Mouse (Mus musculus) frontal cortex, postnatal 14 days (tissue): ENCODE data around the gene Pcnx2.
A peak's percentile ranks its signal among the peaks of the same experiment; 100 is the strongest.

ENCODE experiments used
- DNase-seq, 2 experiments: peaks; one replicate each; pipeline ENCODE4 v3.0.0; 2022; ENCODE audit warnings: low spot score in 2 of 2

The Pcnx2 gene

DNA sequence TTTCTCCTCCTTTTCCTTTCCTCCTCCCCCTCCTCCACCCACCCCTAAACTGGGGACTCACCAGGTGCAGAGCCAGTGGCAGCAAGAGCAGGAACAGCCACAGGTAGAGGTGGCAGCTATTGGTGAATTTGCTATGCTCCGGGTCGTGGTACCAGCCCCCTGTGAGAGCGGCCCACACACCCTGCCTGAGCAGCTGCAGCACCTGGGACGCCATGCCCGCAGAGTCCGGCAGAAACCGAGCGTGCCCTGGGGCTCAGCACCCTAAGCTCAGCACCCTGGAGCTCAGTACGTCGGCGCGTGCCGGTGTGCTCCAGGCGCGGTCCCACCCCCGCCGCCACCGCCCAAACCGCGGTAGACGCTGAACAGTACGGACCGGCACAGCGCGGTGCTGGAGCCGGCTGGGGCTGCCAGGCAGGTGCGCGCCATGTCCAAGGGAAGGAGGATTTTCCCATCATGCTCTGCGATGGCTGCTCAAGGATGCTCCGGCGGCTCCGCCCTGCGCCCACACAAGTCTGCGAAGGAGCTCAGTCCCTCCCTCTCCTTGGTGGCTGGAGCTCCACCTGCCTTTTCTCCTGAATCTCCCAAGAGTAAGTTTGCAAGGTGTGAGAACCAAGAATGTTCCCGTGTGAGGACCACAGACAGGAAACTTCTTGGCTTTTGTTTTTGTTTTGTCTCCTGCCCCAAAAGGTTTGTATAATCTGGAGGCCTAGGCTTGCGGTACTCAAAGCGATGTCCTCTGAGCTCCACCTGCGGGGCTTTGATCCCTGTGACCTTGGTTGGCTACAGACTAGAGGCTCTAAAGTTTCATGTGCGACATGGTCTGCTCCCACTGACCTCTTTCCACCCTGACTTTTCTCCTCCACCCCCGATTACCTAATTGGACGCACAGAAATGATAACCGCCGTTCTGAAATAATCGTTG is at the start of gene Pcnx2:
TSS of gene Pcnx2 (minus strand) at position 450 of the 921 bp plus-strand sequence.
- peak; percentile 67 to 68 for DNase-seq

DNA sequence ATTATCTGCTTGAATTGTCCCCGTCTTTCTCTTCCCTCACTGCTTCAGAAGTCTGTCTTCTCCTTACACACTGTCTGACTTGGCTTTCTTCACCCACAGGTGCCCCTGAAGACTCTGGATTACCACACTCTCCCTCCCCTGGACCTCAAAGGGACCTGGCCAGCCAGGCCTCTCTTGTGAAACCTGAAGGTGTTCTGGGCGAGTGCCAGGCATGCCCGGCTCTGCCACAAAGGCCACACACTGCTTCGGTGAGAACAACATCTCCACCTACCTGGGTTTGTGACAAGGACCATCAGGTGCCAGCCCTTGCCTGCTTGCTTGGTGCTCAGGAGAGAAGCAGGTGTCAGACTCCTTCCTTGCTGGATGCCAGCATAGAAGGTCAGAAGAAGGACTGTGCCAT is 46.4 kb upstream of the Pcnx2 start:
- no peak for DNase-seq

DNA sequence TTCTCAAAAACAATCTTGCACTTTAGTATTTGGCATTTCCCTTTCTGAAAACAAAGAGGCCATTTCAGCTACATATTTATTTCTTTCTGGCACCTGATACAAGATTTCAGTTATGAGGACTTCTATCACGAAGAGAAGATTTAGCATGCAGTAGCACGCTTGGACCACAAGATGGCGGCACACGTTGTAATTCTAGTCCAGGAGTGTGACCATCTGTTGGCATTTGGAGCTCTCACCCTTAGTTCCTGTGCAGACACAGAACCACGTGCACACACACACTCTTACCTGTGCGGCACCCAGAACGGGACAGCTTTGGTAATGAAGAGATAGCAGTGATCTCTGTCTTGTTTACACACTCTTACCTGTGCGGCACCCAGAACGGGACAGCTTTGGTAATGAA is 37.5 kb upstream of the Pcnx2 start:
- peak in 1 of 2 experiments; percentile 67 for DNase-seq

DNA sequence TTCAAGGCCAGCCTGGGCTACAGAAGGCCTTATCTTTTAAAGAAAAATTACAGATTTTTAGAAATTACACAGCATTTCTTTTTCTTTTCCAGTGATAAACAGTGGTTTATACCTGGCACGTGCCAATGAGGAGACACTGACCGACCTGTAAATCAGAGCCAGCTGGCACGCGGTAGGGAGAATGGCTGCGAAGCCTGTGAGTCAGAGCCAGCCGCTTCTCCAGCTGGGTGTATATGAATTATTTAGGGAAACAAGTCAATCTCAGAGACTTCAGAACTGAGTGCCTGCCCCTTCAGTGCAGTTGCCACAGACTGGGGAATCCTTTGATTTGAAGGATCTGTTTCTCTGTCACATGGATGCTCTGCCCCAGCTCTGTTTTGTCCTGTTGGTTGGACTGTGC is 33.7 kb upstream of the Pcnx2 start:
- DNase-seq: no peak

DNA sequence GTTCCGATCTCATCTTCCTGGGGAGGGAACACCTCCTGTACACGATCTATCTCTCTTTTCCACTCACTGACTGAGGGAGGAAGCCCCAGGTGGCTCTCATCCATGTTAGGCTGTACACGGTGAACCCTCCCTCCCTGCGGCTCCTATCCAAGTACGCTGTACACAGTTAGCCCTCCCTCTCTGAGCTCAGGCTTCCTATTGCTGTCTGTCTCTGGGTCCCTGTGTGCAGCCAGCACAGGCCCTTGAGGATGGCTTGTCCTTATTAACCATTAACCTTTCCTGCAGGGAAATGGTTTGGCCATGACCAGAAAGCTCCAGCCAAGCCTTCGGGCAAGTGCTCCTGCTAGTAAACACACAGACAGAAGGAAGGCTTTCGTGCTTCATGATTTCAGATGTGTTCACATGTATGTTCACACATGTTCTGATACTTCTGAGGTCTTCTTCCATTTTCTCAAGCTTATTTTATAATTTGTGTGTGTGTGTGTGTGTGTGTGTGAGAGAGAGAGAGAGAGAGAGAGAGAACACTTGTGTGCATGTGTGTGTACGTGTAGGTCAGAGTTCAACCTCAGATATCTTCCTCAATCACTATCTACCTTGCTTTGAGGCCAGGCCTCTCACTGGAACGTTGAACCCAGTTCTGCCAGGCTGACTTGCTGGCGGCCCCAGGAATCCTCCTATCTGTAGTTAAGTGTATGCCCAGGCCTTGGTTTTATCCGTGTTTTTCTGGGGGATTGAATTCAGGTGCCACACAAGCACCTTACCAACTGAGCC is 32.3 kb upstream of the Pcnx2 start:
- no peak for DNase-seq

DNA sequence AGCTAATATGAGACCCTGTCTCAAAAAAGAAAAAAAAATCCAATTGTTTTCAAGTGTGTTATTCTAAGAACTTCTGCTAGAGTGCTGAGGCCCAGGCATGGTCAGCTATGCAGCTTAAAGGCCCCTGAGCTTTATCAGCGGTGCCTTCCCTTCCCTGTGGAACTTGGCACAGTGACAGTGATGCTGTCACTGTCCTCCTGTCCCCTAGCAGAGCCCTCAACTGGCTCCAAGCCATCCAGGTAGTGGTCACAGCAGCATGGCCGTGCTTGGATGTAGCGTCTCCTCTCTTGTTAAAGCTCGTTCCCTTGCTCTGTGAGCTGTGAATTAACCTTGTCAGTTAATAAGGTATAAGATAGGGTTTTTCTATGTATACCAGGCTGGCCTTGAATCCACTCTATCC is 28.5 kb upstream of the Pcnx2 start:
- no peak for DNase-seq

DNA sequence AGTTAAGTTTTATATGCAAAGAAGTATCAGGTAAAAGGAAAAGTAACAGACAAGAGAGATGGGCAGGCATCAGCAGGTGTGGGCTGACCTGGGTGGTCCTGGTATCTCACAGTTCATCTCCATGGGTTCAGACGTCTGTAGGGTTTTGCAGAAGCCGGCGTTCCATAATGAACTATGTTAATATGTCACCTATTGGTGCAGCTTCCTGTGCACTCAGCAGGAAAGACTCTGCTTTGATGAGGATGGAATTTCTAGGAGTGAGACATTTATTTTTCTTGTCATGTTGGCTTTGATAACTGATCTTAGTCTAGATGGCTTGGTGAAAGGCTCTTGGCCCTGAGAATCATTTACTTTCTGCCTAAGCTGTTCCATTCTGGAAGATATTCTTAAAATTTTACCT is 24.2 kb upstream of the Pcnx2 start:
- no peak for DNase-seq

DNA sequence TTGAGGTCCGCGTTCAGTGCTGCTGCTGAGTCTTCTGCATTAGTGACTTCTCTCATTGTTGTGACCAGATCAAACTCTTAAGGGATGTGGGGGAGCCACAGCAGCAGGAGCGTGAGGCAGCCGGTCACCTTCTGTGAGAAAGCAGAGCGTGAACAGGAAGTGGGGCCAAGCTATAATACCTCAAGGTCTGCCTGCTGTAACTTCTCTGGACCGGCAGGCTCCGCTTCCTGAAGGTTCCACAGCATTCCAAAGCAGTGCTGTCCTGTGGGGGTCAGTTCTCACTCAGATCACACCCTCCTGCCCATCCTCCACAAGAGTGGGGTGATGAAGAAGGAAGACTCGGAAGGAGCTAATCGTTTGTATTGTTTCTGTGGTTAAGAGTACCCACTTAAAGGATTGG is 22.6 kb upstream of the Pcnx2 start:
- DNase-seq: no peak

DNA sequence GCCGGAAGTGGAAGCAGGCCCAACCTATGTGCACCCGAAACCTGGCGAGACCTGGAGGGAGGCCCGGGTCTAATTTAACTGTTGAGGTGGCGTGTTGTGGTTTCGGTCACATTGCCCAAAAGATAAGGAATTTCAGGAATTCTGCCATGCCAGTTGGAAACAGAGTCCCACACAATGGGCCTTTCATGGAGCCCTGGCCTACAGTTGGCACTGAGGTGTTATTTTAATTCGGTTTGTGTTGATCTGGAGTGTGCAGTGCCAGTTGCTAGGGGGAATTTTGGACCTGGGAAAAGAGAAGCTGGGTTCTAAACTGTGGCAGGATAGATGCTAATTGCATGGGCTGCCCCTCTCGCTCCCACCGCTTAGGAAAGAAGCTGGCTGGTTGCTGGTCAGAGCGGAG is 22.2 kb upstream of the Pcnx2 start:
- DNase-seq: no peak

DNA sequence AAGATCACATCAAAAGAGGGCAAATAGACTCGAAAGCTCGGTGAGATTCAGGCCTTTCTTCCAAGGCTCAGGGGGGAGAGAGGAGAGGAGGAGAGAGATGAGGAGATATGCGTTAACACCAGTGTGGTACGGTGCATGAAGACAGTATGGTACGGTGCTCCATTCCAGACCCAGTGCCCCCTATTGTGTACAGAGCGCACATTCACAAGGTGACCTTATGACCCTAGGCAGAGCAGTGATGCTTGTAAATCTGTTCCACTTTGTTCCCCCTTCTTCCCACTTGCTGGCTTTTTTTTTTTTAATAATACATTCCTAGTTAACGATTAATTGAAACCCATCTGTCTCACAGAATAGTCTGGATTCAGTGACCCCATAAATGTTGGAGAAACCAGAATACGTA is 21.4 kb upstream of the Pcnx2 start:
- DNase-seq: no peak

DNA sequence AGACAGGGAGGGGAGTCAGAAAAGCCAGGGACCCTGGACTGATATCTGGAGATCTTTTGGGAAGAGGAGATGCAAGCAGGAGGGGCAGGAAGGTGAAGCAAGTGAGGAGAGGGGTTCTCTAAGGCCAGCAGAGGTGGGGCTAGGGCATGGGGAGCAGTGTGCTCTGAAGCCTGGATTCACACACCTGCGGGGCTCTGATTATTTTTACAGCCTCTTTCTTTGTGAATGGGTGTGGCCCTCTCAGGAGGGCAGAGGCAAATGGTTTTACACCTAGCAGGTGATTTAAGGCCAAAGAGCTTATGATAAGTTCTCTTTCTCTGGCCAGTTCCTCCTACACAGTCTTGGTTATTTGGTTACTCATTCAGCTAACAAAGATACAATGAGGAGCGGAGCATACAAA is 20.6 kb upstream of the Pcnx2 start:
- no peak for DNase-seq

DNA sequence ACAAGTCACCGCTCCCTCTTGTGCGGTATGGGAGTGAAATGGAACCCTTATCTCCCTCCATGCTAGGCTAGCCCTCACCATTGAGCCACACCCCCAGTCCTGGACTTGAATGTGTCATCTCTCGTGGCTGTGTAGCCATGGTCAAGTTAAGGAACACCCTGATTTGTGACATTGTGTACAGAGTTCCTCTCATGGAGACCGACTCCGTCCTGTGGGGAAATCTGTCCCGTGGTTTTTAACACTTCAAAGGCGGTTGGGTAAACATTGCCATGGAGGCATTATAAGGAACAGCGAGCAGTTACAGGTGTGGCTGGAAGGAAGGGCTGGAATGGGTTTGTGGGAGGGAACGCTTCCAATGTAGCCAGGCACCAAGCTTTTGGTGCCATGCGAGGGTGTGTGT is 18.9 kb upstream of the Pcnx2 start:
- no peak for DNase-seq

DNA sequence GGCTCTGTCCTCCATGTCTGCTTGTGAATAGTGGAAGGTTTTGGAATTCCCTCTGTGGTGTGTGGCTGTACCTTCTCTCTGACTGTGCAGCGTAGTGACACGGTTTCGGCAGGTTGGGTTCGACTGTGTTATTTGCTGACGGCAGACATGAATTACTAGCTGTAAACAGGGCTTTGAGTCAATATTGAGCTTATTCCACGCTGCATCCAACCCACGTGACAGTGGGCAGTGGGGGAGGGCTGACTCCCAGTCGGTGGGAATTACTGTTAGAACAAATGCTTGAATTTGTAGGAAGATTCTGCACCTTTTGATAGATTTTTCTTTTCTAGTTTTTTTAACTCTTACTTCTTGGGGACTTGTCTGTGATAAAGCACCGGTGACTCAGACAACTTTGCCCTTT is 16.3 kb upstream of the Pcnx2 start:
- DNase-seq: no peak

DNA sequence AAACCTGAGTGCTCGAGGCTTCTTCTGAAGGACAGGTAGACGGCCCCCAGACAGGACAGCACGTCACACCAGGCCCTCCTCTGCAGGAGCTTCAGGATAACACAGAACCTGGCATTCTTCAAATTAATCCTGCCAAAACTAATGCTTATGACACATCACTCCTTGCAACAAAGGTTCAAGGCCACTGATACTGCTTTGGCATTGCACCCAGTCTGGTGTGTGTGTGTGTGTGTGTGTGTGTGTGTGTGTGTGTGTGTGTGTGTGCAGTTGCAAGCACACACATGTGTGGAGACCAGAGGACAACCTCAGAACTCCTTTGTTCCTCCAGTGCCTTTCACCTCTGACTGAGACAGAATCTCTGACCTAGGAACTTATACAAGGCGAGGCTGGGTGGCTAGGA is 15.1 kb upstream of the Pcnx2 start:
- DNase-seq: no peak

DNA sequence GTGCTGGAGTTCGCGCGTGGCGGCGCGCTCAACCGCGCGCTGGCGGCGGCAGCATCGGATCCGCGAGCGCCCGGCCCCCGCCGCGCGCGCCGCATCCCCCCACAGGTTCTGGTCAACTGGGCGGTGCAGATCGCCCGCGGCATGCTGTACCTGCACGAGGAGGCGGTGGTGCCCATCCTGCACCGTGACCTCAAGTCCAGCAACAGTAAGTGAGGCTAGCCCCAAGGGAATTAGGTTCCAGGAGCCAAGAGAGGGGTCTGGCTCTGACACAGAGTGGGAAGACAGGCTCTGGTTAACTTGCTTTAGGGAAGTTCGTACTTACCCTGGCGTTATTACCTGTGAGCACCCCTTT is 13.1 kb upstream of the Pcnx2 start:
- no peak for DNase-seq

DNA sequence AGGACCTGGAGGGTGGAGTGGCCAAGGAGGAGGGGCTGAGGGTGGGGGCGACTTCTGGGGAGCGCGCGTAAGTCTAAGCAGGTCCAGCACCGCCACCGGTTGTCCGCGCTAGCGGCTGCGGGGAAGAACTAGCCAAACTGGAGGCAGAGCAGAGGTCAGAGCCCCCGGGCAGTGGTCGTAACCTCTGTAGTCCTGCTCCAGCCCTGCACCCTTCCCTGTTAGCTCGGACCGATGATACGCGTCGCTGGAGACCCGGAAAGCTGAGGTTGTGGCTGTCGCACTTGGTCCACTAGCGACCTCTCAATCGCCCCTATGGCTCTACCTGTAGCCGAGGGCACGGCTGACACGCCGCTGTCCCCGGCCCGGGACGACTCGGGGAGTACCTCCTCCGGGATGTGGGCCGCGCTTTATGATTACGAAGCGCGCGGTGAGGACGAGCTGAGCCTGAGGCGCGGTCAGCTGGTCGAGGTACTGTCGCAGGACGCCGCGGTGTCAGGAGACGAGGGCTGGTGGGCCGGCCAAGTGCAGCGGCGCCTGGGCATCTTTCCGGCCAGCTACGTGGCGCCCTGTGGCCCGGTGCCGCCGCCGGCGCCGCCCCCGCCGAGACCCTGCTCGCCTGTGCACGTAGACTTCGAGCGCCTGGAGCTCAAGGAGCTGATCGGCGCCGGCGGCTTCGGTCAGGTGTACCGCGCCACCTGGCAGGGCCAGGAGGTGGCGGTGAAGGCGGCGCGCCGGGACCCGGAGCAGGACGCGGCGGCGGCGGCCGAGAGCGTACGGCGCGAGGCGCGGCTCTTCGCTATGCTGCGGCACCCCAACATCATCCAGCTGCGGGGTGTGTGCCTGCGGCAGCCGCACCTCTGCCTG is 12.5 kb upstream of the Pcnx2 start, which contains the start of gene Map3k21:
TSS of gene Map3k21 (plus strand) at position 86 of the 864 bp plus-strand sequence.
- no peak for DNase-seq

DNA sequence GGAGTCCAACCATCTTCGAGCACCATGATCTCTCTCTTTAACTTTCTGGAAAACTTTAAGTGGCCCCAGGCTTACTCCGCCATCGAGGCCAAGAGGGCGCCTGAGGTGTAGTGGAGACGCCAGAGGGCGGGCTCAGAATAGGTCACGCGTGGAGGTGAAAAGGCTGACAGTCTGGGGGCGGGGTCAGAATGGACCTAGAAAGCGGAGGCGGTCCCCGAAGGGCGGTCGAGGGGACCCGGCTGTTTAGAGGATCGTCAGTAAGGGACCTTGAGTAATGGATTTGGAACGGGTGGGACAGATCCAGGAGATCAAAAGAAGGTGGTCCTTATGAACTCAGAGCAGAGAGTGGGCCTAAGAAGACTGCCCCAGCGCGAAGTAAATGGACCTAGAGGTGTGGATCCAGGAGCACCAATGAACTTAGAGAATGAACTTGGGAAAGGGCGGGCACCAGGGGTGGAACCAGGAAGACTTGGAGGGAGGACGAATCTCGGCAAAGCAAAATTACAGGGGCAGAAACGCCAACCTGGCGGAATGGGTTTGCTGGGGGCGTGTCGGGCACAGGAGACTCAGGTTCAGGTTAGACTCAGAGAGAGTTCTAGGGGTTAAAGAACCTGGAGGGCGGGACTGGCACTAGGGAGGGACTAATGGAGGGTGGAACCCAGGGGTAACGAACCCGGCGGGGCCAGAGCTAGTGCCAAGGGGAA is 11.7 kb upstream of the Pcnx2 start:
- DNase-seq: no peak

DNA sequence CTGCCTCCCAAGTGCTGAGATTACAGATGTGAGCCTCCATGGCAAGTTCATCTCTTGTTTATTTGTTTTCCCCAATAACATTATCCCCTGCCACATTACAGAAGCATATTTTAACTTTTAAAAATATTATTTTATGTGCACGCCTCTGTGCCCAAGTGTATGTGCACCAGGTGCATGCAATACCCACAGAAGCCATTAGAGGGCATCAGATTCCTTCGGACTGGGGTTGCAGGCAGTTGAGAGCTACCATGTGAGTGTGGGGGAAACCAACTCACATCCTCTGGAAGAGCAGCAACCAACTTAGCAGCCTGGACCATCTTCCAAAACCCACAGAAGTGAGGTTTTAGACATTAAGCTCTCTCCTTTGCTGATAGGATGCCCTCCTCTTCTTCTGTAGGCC is 9.2 kb upstream of the Pcnx2 start:
- DNase-seq: no peak

DNA sequence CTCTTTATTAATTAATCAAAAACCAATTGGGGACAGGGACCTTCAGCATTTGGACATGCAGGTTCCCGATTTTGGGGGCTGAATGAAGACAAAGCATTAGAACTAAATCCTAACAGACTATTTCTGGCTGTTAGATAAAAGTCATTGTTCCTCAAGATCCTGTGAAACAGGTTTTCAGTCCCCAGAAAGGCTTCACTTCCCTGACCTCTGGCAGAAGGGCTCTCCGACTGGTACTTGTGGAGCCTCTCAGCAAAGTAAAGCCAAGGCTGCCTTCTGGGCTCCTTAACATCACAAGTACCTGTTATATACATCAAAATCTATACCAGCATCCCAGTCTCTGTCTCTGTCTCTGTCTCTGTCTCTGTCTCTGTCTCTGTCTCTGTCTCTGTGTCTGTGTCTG is 7.2 kb upstream of the Pcnx2 start:
- DNase-seq: no peak

DNA sequence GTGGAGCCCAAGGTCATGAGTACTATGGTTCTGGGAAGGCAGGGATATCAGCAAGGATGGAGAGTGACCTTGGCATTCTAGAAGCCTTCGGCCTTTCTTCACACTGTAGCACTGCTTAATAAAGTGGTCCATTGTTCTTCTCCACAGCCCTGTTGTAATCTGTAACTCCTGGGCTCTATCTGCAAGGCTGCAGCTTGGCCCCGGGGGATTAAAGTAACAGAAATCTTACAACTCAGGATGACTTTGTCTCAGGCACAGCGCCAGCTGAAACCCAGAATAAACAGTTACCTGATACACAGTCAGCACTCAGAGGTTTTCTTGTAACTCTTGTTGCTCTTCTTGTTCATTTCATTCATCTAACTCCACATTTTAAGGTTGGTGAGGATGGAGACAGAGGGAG is 4.4 kb upstream of the Pcnx2 start:
- no peak for DNase-seq

DNA sequence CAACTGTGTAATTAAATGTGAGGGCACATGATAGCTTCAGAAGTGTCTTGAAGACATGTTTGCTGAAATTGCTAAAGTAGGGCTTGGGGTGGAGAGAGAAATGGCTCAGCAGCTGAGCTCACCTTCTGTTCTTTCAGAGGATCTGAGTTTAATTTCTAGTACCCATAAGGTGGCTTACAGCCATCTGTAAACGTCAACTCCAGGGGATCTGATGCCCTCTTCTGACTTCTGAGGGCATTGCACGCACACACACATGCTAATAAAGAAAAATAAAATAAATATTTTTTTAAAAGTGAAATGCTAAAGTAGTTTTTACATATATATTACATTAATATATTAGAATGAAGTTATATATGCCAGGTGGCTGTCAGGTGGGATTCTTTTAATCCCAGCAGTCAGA is 3.0 kb upstream of the Pcnx2 start:
- no peak for DNase-seq

DNA sequence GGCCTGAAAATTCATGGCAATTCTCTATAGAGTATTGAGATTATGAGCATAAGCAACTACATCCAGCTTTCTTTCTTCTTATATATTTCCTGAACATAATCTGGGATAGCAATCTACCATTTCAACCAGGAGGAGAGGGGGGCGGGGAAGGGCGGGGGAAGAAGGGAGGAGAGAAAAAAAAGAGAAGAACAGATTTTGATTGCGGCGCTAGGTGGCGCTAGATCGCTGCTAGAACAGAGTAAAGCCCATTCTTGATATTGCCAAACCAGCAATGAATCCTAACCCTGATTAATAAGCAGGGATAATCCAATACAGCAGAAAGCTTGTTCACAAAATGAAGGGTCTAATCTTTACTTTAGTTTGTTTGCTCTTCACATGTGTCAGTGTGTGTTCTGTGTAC is 782 bp upstream of the Pcnx2 start:
- DNase-seq: peak in 1 of 2 experiments; percentile 47
